Mouse (Mus musculus) E14TG2a.4 (cell line): Measurements from ENCODE around the gene Cblb.

Experiments used
- H3K27me3 ChIP-seq: 2 replicates; pipeline ENCODE4 v1.6.1; 2014; ENCODE audit warnings: low read length, control low read depth; ENCODE audit not compliant: insufficient read depth
- H3K36me3 ChIP-seq: 2 replicates; pipeline ENCODE4 v1.6.1; 2014; ENCODE audit warnings: low read length, control low read depth; ENCODE audit not compliant: insufficient read depth
- H3K4me1 ChIP-seq: replicated peaks from 2 replicates; pipeline ENCODE4 v1.6.1; 2014; ENCODE audit warnings: low read depth, low read length, control low read depth
- H3K4me3 ChIP-seq: replicated peaks from 2 replicates; pipeline ENCODE4 v1.5.1; 2014; ENCODE audit warnings: mild to moderate bottlenecking, low read length
- H3K9me3 ChIP-seq: 2 replicates; pipeline ENCODE4 v1.6.1; 2014; ENCODE audit warnings: low read length, control low read depth
- CTCF ChIP-seq: conservative IDR thresholded peaks from 2 replicates; pipeline ENCODE4 v1.5.1; 2014; ENCODE audit warnings: low read length
- NANOG ChIP-seq: IDR thresholded peaks from 2 replicates; pipeline ENCODE4 v1.6.1; 2014; ENCODE audit warnings: borderline replicate concordance, low read length, mixed read lengths
- POU5F1 ChIP-seq: IDR thresholded peaks from 2 replicates; pipeline ENCODE4 v1.6.1; 2014; ENCODE audit warnings: low read length, borderline replicate concordance

Gene Cblb

GRCm38 (mm10) chr16:52242144-52242543 is 211.1 kb downstream of the Cblb start:
- Histone ChIP-seq H3K27me3 (no peaks in the 10 kb centered on the region), H3K36me3 (no peaks in the 10 kb centered on the region), H3K9me3 (no peaks in the 10 kb centered on the region), H3K4me3 (no peak overlapping the region), H3K4me1 (no peaks in the 10 kb centered on the region)
- no peak for TF ChIP-seq POU5F1
- no peak for TF ChIP-seq NANOG
- TF ChIP-seq CTCF, result no peak

GRCm38 (mm10) chr16:52243421-52243973 is 212.5 kb downstream of the Cblb start:
- no peaks in the 10 kb centered on the region for H3K36me3 ChIP-seq
- no peak overlapping the region for H3K4me3 ChIP-seq
- no peaks in the 10 kb centered on the region for H3K9me3 ChIP-seq
- H3K27me3 ChIP-seq, result no peaks in the 10 kb centered on the region
- H3K4me1 ChIP-seq, result no peaks in the 10 kb centered on the region
- TF ChIP-seq CTCF (no peak), NANOG (no peak), POU5F1 (no peak)

- Histone ChIP-seq H3K4me3 (no peak overlapping the region), H3K27me3 (no peaks in the 10 kb centered on the region), H3K36me3 (no peaks in the 10 kb centered on the region), H3K4me1 (no peaks in the 10 kb centered on the region), H3K9me3 (no peaks in the 10 kb centered on the region)
- TF ChIP-seq NANOG (no peak), CTCF (no peak), POU5F1 (no peak)
These were observed 219.2 kb downstream of the Cblb start for GRCm38 (mm10) chr16:52250196-52250595.

- Histone ChIP-seq H3K9me3 (no peaks in the 10 kb centered on the region), H3K27me3 (no peaks in the 10 kb centered on the region), H3K4me1 (no peaks in the 10 kb centered on the region)
These were observed 219.9 kb downstream of the Cblb start for GRCm38 (mm10) chr16:52250935-52251334.

More at GRCm38 (mm10) chr16:52250935-52251334, 219.9 kb downstream of the Cblb start:
- no peak for TF ChIP-seq POU5F1
- no peak for TF ChIP-seq NANOG
- no peaks in the 10 kb centered on the region for H3K36me3 ChIP-seq
- no peak overlapping the region for H3K4me3 ChIP-seq
